Mouse (Mus musculus) E14TG2a.4 (cell line): ENCODE data around the gene Ldlrad3.

Source experiments
- CTCF ChIP-seq: conservative IDR thresholded peaks from 2 replicates; pipeline ENCODE4 v1.5.1; 2014; ENCODE audit warnings: low read length
- NANOG ChIP-seq: IDR thresholded peaks from 2 replicates; pipeline ENCODE4 v1.6.1; 2014; ENCODE audit warnings: borderline replicate concordance, low read length, mixed read lengths

DNA sequence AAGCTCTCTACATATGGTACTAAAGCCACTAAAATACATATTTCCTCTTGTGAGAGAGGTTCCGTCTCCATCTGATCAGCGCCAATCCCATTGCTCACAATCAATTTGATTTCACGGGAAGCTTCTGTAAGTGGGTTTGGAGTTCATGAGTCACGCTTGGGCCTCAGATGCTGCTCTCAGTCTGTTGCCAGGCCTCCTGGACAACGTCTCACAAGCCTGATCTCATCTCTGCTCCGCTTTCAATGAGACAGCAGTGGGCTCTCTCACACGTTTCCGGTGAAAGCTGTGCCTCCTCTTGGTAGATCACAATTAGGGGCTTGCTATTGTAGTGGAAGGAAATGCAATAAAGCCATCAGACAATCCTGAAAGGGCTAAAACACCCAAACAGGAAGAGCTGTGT lies 10.5 kb upstream of the Ldlrad3 start:
- TF ChIP-seq CTCF (no peak), NANOG (no peak)
